Mouse (Mus musculus) cerebellum, adult 2 months (tissue): ENCODE results near the gene Wrnip1.

Source experiments
- CTCF ChIP-seq: fragments of 200-500 bp; IDR thresholded peaks from 2 replicates; pipeline ENCODE4 v1.5.1; 2011; ENCODE audit warnings: low read depth, mild to moderate bottlenecking, control low read depth, low read length, moderate library complexity, borderline replicate concordance; ENCODE audit not compliant: insufficient read depth
- POLR2A ChIP-seq: fragments of 200-500 bp; IDR thresholded peaks from 2 replicates; pipeline ENCODE4 v1.6.1; 2011; ENCODE audit warnings: low read length, control low read depth, borderline replicate concordance; ENCODE audit not compliant: insufficient read depth

GRCm38 (mm10) chr13:32819241-32819640, 17.4 kb downstream of the Wrnip1 start:
- TF ChIP-seq CTCF (no peak), POLR2A (no peak)
